Mouse (Mus musculus): ENCODE data around the gene Abhd11. TPM values are rescaled to one million over a fixed set of nuclear protein-coding genes. Genes with fewer than 3 reads are reported as not detected.
A peak's percentile ranks its signal among the peaks of the same experiment; 100 is the strongest.

The Abhd11 gene
- total RNA-seq, 2 experiments from 2014 or later, result 58.2 to 64.1 TPM

- DNase-seq, result peak; percentile 45 to 48
Observed at GRCm38 (mm10) chr5:134985633-134986297, 23.2 kb upstream of the Abhd11 start, which contains the start of gene Cldn3. Gene Cldn3 (plus strand): TSS chr5:134986214.

GRCm38 (mm10) chr5:134986298-134987268, 22.4 kb upstream of the Abhd11 start:
- no peak for DNase-seq
- intact Hi-C loops (cut with DNase I), result no loop called here

More at GRCm38 (mm10) chr5:134985633-134986297, 23.2 kb upstream of the Abhd11 start, which contains the start of gene Cldn3:
- intact Hi-C loops (cut with DNase I), result no loop called here

GRCm38 (mm10) chr5:134989166-134989565, 19.8 kb upstream of the Abhd11 start:
- intact Hi-C loops (cut with DNase I), result no loop called here
- DNase-seq, result no peak

GRCm38 (mm10) chr5:134989741-134990140, 19.2 kb upstream of the Abhd11 start:
- intact Hi-C loops (cut with DNase I), result no loop called here
- no peak for DNase-seq

GRCm38 (mm10) chr5:134992566-134992965, 16.4 kb upstream of the Abhd11 start:
- no peak for DNase-seq
- intact Hi-C loops (cut with DNase I), result no loop called here

GRCm38 (mm10) chr5:134998359-134998758, 10.6 kb upstream of the Abhd11 start:
- DNase-seq, result no peak
- intact Hi-C loops (cut with DNase I), result no loop called here

- intact Hi-C loops (cut with DNase I), result no loop called here
- DNase-seq, result no peak
Observed at GRCm38 (mm10) chr5:134999797-135000196, 9.2 kb upstream of the Abhd11 start.

- no peak for DNase-seq
- intact Hi-C loops (cut with DNase I), result no loop called here
Observed at GRCm38 (mm10) chr5:135000751-135001150, 8.2 kb upstream of the Abhd11 start.

- intact Hi-C loops (cut with DNase I), result no loop called here
- peak in 1 of 2 experiments; percentile 37 for DNase-seq
Observed at GRCm38 (mm10) chr5:135001309-135001708, 7.6 kb upstream of the Abhd11 start.

GRCm38 (mm10) chr5:135002151-135002550, 6.8 kb upstream of the Abhd11 start:
- no peak for DNase-seq
- intact Hi-C loops (cut with DNase I), result no loop called here

- no peak for DNase-seq
- intact Hi-C loops (cut with DNase I), result no loop called here
Observed at GRCm38 (mm10) chr5:135007802-135008571, 965 bp upstream of the Abhd11 start.

- intact Hi-C loops (cut with DNase I), result loop anchor here (5.0 to 10.0 kb wide), 2 partner anchors 183 to 275 kb away; no protein-coding TSS in a partner anchor
Observed at GRCm38 (mm10) chr5:135009590-135010319, 803 bp downstream of the Abhd11 start.

GRCm38 (mm10) chr5:135010320-135010709, 1.4 kb downstream of the Abhd11 start:
- intact Hi-C loops (cut with DNase I), result loop anchor here (5.0 to 10.0 kb wide), 2 partner anchors 182 to 274 kb away; no protein-coding TSS in a partner anchor
- DNase-seq, result no peak

More at GRCm38 (mm10) chr5:135009590-135010319, 803 bp downstream of the Abhd11 start:
- peak; percentile 93 to 94 for DNase-seq

- DNase-seq, result no peak
- intact Hi-C loops (cut with DNase I), result loop anchor here (5.0 to 10.0 kb wide), 2 partner anchors 181 to 274 kb away; no protein-coding TSS in a partner anchor
Observed at GRCm38 (mm10) chr5:135010841-135011743, 2.1 kb downstream of the Abhd11 start.

- intact Hi-C loops (cut with DNase I), result loop anchor here (5.0 to 10.0 kb wide), 2 partner anchors 180 to 273 kb away; no protein-coding TSS in a partner anchor
- DNase-seq, result peak in 1 of 2 experiments; percentile 48
Observed at GRCm38 (mm10) chr5:135011809-135012613, 3.1 kb downstream of the Abhd11 start.

GRCm38 (mm10) chr5:135012671-135013441, 3.9 kb downstream of the Abhd11 start:
- DNase-seq, result peak; percentile 67 to 84
- intact Hi-C loops (cut with DNase I), result loop anchor here (5.0 to 10.0 kb wide), 2 partner anchors 179 to 272 kb away; no protein-coding TSS in a partner anchor

GRCm38 (mm10) chr5:135015497-135015896, 6.5 kb downstream of the Abhd11 start:
- DNase-seq, result peak; percentile 90 to 91
- intact Hi-C loops (cut with DNase I), result loop anchor here (1.0 to 10.0 kb wide), 4 partner anchors 49 to 269 kb away; partner anchors contain the start of genes Bud23 and Dnajc30
